Mouse (Mus musculus) forelimb bud, embryonic 11.5 days (tissue): ENCODE measurements at regions not wholly inside any gene's neighbourhood (a gene's known extent, or its start where the extent isn't known, plus 50 kb on each side); places are given as distances from the start of the nearest gene placed in this dataset.

Experiments used
- DNase-seq: peaks from one replicate; pipeline ENCODE4 v3.0.0-alpha.2; 2012; ENCODE audit warnings: low read depth, low spot score

GRCm38 (mm10) chr2:8562948-8563347, 1053.6 kb upstream of the Celf2 start:
- no peak for DNase-seq

- DNase-seq: no peak
These were observed 1036.8 kb upstream of the Celf2 start for GRCm38 (mm10) chr2:8546116-8546515.

GRCm38 (mm10) chr2:8536842-8537241, 1027.5 kb upstream of the Celf2 start:
- no peak for DNase-seq

GRCm38 (mm10) chr2:8498466-8498865, 989.1 kb upstream of the Celf2 start:
- DNase-seq: no peak

GRCm38 (mm10) chr2:8477827-8478528, 968.6 kb upstream of the Celf2 start:
- DNase-seq: no peak

GRCm38 (mm10) chr2:8470546-8470945, 961.2 kb upstream of the Celf2 start:
- no peak for DNase-seq

GRCm38 (mm10) chr2:8468989-8469388, 959.6 kb upstream of the Celf2 start:
- DNase-seq: no peak

GRCm38 (mm10) chr2:8468351-8468750, 959.0 kb upstream of the Celf2 start:
- DNase-seq: no peak

- DNase-seq: no peak
These were observed 958.3 kb upstream of the Celf2 start for GRCm38 (mm10) chr2:8467531-8468203.

GRCm38 (mm10) chr2:8452566-8453243, 943.3 kb upstream of the Celf2 start:
- DNase-seq: no peak

GRCm38 (mm10) chr2:8441230-8441629, 931.9 kb upstream of the Celf2 start:
- DNase-seq: no peak

GRCm38 (mm10) chr2:8429652-8430343, 920.4 kb upstream of the Celf2 start:
- no peak for DNase-seq

GRCm38 (mm10) chr2:8428145-8428544, 918.8 kb upstream of the Celf2 start:
- no peak for DNase-seq

GRCm38 (mm10) chr2:8427720-8428119, 918.4 kb upstream of the Celf2 start:
- DNase-seq: no peak

GRCm38 (mm10) chr2:8415917-8416316, 906.6 kb upstream of the Celf2 start:
- DNase-seq: no peak

- DNase-seq: no peak
These were observed 884.8 kb upstream of the Celf2 start for GRCm38 (mm10) chr2:8394128-8394527.

- DNase-seq: no peak
These were observed 880.2 kb upstream of the Celf2 start for GRCm38 (mm10) chr2:8389530-8389929.

- peak; percentile 34 for DNase-seq
These were observed 870.9 kb upstream of the Celf2 start for GRCm38 (mm10) chr2:8380246-8380645.

- no peak for DNase-seq
These were observed 870.2 kb upstream of the Celf2 start for GRCm38 (mm10) chr2:8379590-8379989.

- no peak for DNase-seq
These were observed 838.5 kb upstream of the Celf2 start for GRCm38 (mm10) chr2:8347867-8348266.

- no peak for DNase-seq
These were observed 835.4 kb upstream of the Celf2 start for GRCm38 (mm10) chr2:8344748-8345147.

GRCm38 (mm10) chr2:8338271-8338670, 828.9 kb upstream of the Celf2 start:
- DNase-seq: no peak
